Mouse (Mus musculus) common myeloid progenitor, adult 5-6 weeks (primary cell): ENCODE results near the gene Gm20815. TPM values are rescaled to one million over a fixed set of nuclear protein-coding genes. Genes with fewer than 3 reads are reported as not detected.
"Not testable (repeated sequence)": the region's sequence is repeated elsewhere in the genome, so short reads cannot be mapped to it uniquely, and the experiment has no call there.

Experiments
- ATAC-seq: replicated peaks from 2 replicates; pipeline ENCODE4 v1.8.0; 2016; ENCODE audit warnings: low read depth, mild to moderate bottlenecking, moderate TSS enrichment, inconsistent platforms; ENCODE audit not compliant: poor library complexity, severe bottlenecking
- total RNA-seq: library from RNA; stranded (forward); fragments of 200-1000, 187-1606 nt; gene quantifications from 2 replicates; pipeline ENCODE4 v1.2.3, GENCODE M21; 2017

The Gm20815 gene
- total RNA-seq: not detected in 2 replicates

DNA sequence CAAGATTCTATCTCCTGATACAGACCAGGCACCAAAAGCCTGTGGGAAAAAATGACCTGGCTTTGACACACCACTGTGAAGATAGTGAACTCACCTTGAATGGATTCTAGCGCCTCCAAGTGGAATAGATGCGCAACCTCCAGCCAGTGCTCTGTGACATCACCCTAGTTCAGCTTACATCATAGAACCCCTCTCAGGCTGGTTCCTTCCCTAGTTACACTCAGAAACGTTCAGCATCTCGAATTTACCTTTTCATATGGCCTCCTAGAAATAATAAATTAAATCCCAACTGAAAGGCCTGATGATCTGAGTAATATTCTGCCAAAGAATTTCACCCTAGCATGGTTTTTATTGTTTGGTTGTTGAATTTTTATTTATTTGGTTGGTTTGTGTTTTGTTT, at the start of gene Gm20815:
Gene Gm20815 (minus strand): TSS at position 101 of the 400 bp plus-strand sequence.
- not testable (repeated sequence) for ATAC-seq
